Mouse (Mus musculus) lung, embryonic 14.5 days (tissue): ENCODE measurements around the gene Zfp574. TPM values are rescaled to one million over a fixed set of nuclear protein-coding genes. Genes with fewer than 3 reads are reported as not detected.

Experiments
- ATAC-seq: fragments of 200-750 bp; cut with Nextera tagmentation; 2 replicates; pipeline ENCODE4 v1.8.0; 2017; ENCODE audit warnings: mild to moderate bottlenecking, moderate TSS enrichment, moderate library complexity; ENCODE audit not compliant: insufficient read depth
- DNase-seq: peaks from one replicate; pipeline ENCODE4 v3.0.0-alpha.2; 2015
- H3K27ac ChIP-seq: fragments of 300-500 bp; sonication (generic); 2 replicates; pipeline ENCODE4 v1.5.1; 2014; ENCODE audit warnings: low read depth, mild to moderate bottlenecking, moderate library complexity
- H3K27me3 ChIP-seq: fragments of 300-500 bp; sonication (generic); 2 replicates; pipeline ENCODE4 v1.6.1; 2014; ENCODE audit warnings: low read length, control low read depth; ENCODE audit not compliant: insufficient read depth
- H3K36me3 ChIP-seq: fragments of 300-500 bp; sonication (generic); 2 replicates; pipeline ENCODE4 v1.6.1; 2014; ENCODE audit warnings: control low read depth; ENCODE audit not compliant: insufficient read depth
- H3K4me1 ChIP-seq: fragments of 300-500 bp; sonication (generic); 2 replicates; pipeline ENCODE4 v1.6.1; 2014; ENCODE audit warnings: antibody characterized with exemption, control low read depth; ENCODE audit not compliant: insufficient read depth
- H3K4me2 ChIP-seq: fragments of 300-500 bp; sonication (generic); 2 replicates; pipeline ENCODE4 v1.6.1; 2014; ENCODE audit warnings: mild to moderate bottlenecking
- H3K4me3 ChIP-seq: fragments of 300-500 bp; sonication (generic); 2 replicates; pipeline ENCODE4 v1.5.1; 2014; ENCODE audit warnings: low read depth, low read length
- H3K9ac ChIP-seq: fragments of 300-500 bp; sonication (generic); 2 replicates; pipeline ENCODE4 v1.6.1; 2014
- H3K9me3 ChIP-seq: fragments of 300-500 bp; sonication (generic); 2 replicates; pipeline ENCODE4 v1.6.1; 2016; ENCODE audit warnings: low read depth, low read length, control low read depth
- CTCF ChIP-seq: IDR thresholded peaks from 2 replicates; pipeline ENCODE4 v1.5.1; 2016; ENCODE audit warnings: antibody characterized with exemption, low read depth
- WGBS: fragments of 180-500 bp; shearing (Covaris S2); extraction: QIAGEN DNeasy Blood & Tissue Kit; methylation state at CpG from one replicate; pipeline ENCODE4 v1.1.7; 2014; 5-methylcytosine and 5-hydroxymethylcytosine counted together
- polyA plus RNA-seq: library from polyadenylated mRNA; unstranded; fragments of >200 nt; fragmentation: Nextera tagmentation; extraction: Ambion mirVana; gene quantifications from 2 replicates; pipeline ENCODE4 v1.2.1, GENCODE M21; 2014

Gene Zfp574
- polyA plus RNA-seq, 1 experiment from 2014 or later = 30.7 TPM

DNA sequence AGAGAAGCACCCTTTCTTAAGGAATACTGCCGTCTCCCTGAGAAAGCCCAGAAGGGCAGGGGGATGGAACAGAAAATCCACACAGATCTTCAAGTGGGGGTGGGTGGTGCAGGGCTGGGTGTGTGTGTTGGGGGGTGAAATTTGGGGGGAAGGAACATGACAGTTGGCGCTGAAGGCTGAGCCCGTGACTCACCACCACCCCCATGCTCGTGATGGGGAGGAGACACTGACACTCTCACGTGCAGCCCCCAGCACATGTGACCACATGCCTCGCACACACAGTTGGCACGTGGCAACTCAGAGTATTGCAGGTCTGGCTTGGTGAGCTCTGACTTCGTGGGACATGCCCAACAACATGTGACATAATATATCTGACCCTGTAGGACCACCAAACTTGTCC is 1.6 kb downstream of the Zfp574 start:
- WGBS = 80% methylated on average over 8 of the region's 8 CpGs
- H3K4me3 ChIP-seq = no peak overlapping the region
- peaks cover 4% of the 10 kb centered on the region; the same call in 1 of the 2 replicates for H3K36me3 ChIP-seq
- no peaks in the 10 kb centered on the region for H3K27me3 ChIP-seq
- peaks cover 22% of the 10 kb centered on the region for H3K4me1 ChIP-seq
- no peaks in the 10 kb centered on the region for H3K9me3 ChIP-seq
- TF ChIP-seq CTCF = no peak
- ATAC-seq = no peak
- 0 out of 2 replicates have a peak overlapping the region, but pooled peaks have one; percentile 7 for H3K4me2 ChIP-seq
- H3K9ac ChIP-seq = no peak overlapping the region
- no peak overlapping the region for H3K27ac ChIP-seq
- no peak for DNase-seq

DNA sequence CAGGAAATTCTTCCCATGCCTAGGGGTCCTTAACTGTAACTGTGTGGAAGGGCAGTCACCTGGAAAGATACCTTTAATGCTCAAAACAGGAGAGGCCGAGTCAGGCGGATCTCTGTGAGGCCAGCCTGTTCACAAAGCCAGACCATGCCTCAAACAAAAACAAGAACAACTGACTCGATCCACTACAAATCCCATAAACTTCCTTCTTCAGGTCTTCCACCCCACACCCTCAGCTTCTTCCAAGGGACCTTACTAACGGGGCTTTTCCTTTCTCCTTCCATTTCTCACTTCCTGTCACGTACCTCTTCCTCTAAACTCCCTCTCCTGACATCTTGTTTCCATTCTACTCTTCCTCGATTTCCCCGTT is 3.9 kb downstream of the Zfp574 start:
- DNase-seq (no peak), ATAC-seq (no peak)
- H3K27me3 ChIP-seq = no peaks in the 10 kb centered on the region
- no peak for TF ChIP-seq CTCF
- WGBS = 16% methylated on average over 7 of the region's 7 CpGs
- H3K4me3 ChIP-seq = peak overlapping the region; percentile 69
- H3K36me3 ChIP-seq = peaks cover 22% of the 10 kb centered on the region
- H3K27ac ChIP-seq = peak overlapping the region; percentile 96
- no peaks in the 10 kb centered on the region for H3K9me3 ChIP-seq
- H3K9ac ChIP-seq = peak overlapping the region; percentile 69
- peaks cover 19% of the 10 kb centered on the region for H3K4me1 ChIP-seq
- peak overlapping the region; percentile 86 for H3K4me2 ChIP-seq

GRCm38 (mm10) chr7:25076663-25077413 is 4.5 kb downstream of the Zfp574 start:
- Histone ChIP-seq H3K36me3 (peaks cover 28% of the 10 kb centered on the region), H3K4me2 (peak overlapping the region; percentile 86), H3K27me3 (no peaks in the 10 kb centered on the region), H3K4me3 (peak overlapping the region; percentile 69), H3K9me3 (no peaks in the 10 kb centered on the region), H3K4me1 (peaks cover 19% of the 10 kb centered on the region), H3K27ac (peak overlapping the region; percentile 96), H3K9ac (peak overlapping the region; percentile 82)
- TF ChIP-seq CTCF = no peak; the same call in 1 of the 2 replicates
- DNase-seq (peak; percentile 99), ATAC-seq (peak; percentile 98)
- under 1% methylated on average over 55 of the region's 56 CpGs for WGBS

GRCm38 (mm10) chr7:25077414-25077755 is 5.0 kb downstream of the Zfp574 start:
- Histone ChIP-seq H3K4me2 (peak overlapping the region; percentile 83), H3K27me3 (no peaks in the 10 kb centered on the region), H3K4me3 (peak overlapping the region; percentile 69), H3K4me1 (peaks cover 19% of the 10 kb centered on the region), H3K36me3 (peaks cover 33% of the 10 kb centered on the region), H3K9ac (peak overlapping the region; percentile 82), H3K27ac (peak overlapping the region; percentile 94), H3K9me3 (no peaks in the 10 kb centered on the region)
- under 1% methylated on average over 32 of the region's 33 CpGs for WGBS
- DNase-seq = no peak
- no peak for TF ChIP-seq CTCF
- ATAC-seq = peak; percentile 50

DNA sequence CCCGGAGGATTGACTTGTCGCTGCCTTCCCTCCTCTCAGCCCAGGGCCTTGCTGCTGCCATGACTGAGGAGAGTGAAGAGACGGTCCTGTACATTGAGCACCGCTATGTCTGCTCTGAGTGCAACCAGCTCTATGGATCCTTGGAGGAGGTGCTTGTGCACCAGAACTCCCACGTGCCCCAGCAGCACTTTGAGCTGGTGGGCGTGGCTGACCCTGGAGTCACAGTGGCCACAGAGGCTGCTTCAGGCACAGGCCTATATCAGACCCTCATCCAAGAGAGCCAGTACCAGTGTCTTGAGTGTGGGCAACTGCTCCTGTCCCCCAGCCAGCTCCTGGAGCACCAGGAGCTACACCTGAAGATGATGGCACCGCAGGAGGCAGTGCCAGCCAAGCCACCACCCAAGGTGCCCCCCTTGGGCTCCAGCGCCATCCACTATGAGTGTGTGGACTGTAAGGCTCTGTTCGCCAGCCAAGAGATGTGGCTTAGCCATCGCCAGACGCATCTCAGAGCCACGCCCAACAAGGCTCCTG is 7.2 kb downstream of the Zfp574 start:
- Histone ChIP-seq H3K9ac (no peak overlapping the region), H3K4me2 (no peak overlapping the region), H3K4me1 (peaks cover 13% of the 10 kb centered on the region), H3K36me3 (peaks cover 55% of the 10 kb centered on the region), H3K27ac (no peak overlapping the region), H3K9me3 (no peaks in the 10 kb centered on the region), H3K27me3 (no peaks in the 10 kb centered on the region), H3K4me3 (no peak overlapping the region)
- WGBS = 78% methylated on average over 12 of the region's 12 CpGs
- TF ChIP-seq CTCF = no peak
- ATAC-seq (no peak), DNase-seq (no peak)

DNA sequence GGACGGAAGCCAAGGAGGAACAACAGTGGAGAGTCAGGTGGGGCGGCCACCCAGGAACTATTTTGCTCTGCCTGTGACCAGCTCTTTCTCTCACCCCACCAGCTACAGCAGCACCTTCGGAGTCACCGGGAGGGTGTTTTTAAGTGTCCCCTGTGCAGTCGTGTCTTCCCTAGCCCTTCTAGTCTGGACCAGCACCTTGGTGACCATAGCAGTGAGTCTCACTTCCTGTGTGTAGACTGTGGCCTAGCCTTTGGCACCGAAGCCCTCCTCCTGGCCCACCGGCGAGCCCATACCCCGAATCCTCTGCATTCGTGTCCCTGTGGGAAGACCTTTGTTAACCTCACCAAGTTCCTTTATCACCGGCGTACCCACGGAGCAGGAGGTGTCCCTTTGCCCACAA is 8.1 kb downstream of the Zfp574 start:
- H3K4me3 ChIP-seq = no peak overlapping the region
- TF ChIP-seq CTCF = no peak
- peaks cover 13% of the 10 kb centered on the region for H3K4me1 ChIP-seq
- no peaks in the 10 kb centered on the region for H3K9me3 ChIP-seq
- H3K36me3 ChIP-seq = peaks cover 63% of the 10 kb centered on the region
- H3K4me2 ChIP-seq = no peak overlapping the region
- WGBS = 87% methylated on average over 13 of the region's 13 CpGs
- DNase-seq = no peak
- no peak overlapping the region for H3K9ac ChIP-seq
- no peak for ATAC-seq
- H3K27ac ChIP-seq = no peak overlapping the region
- no peaks in the 10 kb centered on the region for H3K27me3 ChIP-seq

DNA sequence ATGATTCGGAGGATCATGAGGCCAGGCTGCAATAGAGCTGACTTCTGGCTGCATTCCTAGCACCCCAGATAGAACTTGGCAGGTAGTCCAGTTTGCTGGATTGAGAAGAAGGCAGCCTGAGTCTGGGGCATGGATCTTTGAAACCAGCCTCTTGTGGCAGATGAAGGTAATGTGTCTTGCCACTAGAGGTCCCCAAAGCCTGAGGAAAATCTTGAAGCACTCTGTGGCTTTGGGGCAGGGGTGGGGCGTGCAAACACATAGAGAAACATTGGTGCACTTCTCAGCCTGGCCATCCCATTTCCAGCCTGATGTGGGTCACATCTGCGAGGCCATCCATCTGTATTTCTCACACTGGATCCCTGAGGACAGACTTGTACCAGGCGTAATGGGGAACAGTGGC is 10.1 kb downstream of the Zfp574 start:
- no peak overlapping the region for H3K9ac ChIP-seq
- 0 out of 2 replicates have a peak, but pooled peaks have one; percentile 16 for ATAC-seq
- no peak overlapping the region for H3K27ac ChIP-seq
- TF ChIP-seq CTCF = peak; percentile 68
- H3K36me3 ChIP-seq = peaks cover 68% of the 10 kb centered on the region
- DNase-seq = peak; percentile 64
- no peaks in the 10 kb centered on the region for H3K27me3 ChIP-seq
- H3K4me1 ChIP-seq = peaks cover 7% of the 10 kb centered on the region
- H3K9me3 ChIP-seq = no peaks in the 10 kb centered on the region
- H3K4me2 ChIP-seq = no peak overlapping the region
- WGBS = 73% methylated on average over 4 of the region's 4 CpGs
- no peak overlapping the region for H3K4me3 ChIP-seq
